In genomic region chr5:33954354-33954753, GRCm38 (mm10) we compare ENCODE assay signal across 8 mouse cellular contexts. TPM values are rescaled to one million over a fixed set of nuclear protein-coding genes. Genes with fewer than 3 reads are reported as not detected.
DNase-seq lines count a peak whose midpoint lies in the region; ATAC-seq lines count a peak whose summit lies in the region.

No protein-coding gene starts in this region.

- H3K9me3 ChIP-seq in heart, embryonic 11.5 days (replicated peaks; ENCODE audit: control insufficient read depth, low read length), result peaks cover 10% of the 10 kb centered on the region
- peaks cover 21% of the 10 kb centered on the region; the same call in 1 of the 2 replicates for H3K9me3 ChIP-seq in hindbrain, embryonic 12.5 days (replicated peaks)
- H3K9me3 ChIP-seq in midbrain, embryonic 16.5 days (replicated peaks; ENCODE audit: control insufficient read depth, low read length, poor library complexity, severe bottlenecking), result no peaks in the 10 kb centered on the region; the same call in 1 of the 2 replicates

- intact Hi-C loops in left cerebral cortex, postnatal 14 days (cut with DNase I), result loop anchor here (10.0 kb wide), 1 partner anchor 270 kb away; no protein-coding TSS in a partner anchor

- WGBS in heart, embryonic 11.5 days (ENCODE audit: insufficient replicate concordance), result 42% methylated on average over 10 of the region's 10 CpGs
- 33% methylated on average over 10 of the region's 10 CpGs for WGBS in hindbrain, embryonic 12.5 days
- 36% methylated on average over 10 of the region's 10 CpGs for WGBS in midbrain, embryonic 16.5 days

- ATAC-seq in heart, embryonic 11.5 days (replicated peaks; ENCODE audit: insufficient number of reproducible peaks, low FRiP score, low TSS enrichment), result no peak
- peak; percentile 90 for ATAC-seq in frontal cortex, adult (ENCODE audit: low TSS enrichment)
- ATAC-seq in hindbrain, embryonic 12.5 days (ENCODE audit: low FRiP score), result peak; percentile 71
- peak; percentile 89 for ATAC-seq in midbrain, embryonic 16.5 days

- peak; percentile 96 for DNase-seq in heart, adult 11 months
- peak; percentile 81 for DNase-seq in cerebellum, adult 11-12 months
- peak; percentile 85 to 88 for DNase-seq in left cerebral cortex, postnatal 14 days (ENCODE audit: low spot score in 2 of 2)
- DNase-seq in spleen, postnatal 10 days (ENCODE audit: low spot score in 2 of 2), result peak; percentile 60 to 79

- no peak overlapping the region for H3K27ac ChIP-seq in heart, embryonic 11.5 days (ENCODE audit: low read depth, low read length)
- H3K27ac ChIP-seq in hindbrain, embryonic 12.5 days, result no peak overlapping the region
- H3K27ac ChIP-seq in midbrain, embryonic 16.5 days (ENCODE audit: low read length), result no peak overlapping the region

- H3K4me1 ChIP-seq in heart, embryonic 11.5 days (ENCODE audit: control insufficient read depth, insufficient read depth, low read length), result no peaks in the 10 kb centered on the region
- no peaks in the 10 kb centered on the region for H3K4me1 ChIP-seq in hindbrain, embryonic 12.5 days
- no peaks in the 10 kb centered on the region for H3K4me1 ChIP-seq in midbrain, embryonic 16.5 days (ENCODE audit: control insufficient read depth, insufficient read depth, low read length)

- H3K4me3 ChIP-seq in heart, embryonic 11.5 days (ENCODE audit: low read depth, low read length), result no peak overlapping the region
- H3K4me3 ChIP-seq in hindbrain, embryonic 12.5 days, result 0 out of 2 replicates have a peak overlapping the region, but pooled peaks have one; percentile 2
- peak overlapping the region; percentile 28 for H3K4me3 ChIP-seq in midbrain, embryonic 16.5 days (ENCODE audit: low read depth, low read length)

- no peak overlapping the region for H3K9ac ChIP-seq in heart, embryonic 11.5 days (ENCODE audit: low read depth, low read length)
- H3K9ac ChIP-seq in hindbrain, embryonic 12.5 days, result no peak overlapping the region
- no peak overlapping the region; the same call in 1 of the 2 replicates for H3K9ac ChIP-seq in midbrain, embryonic 16.5 days (ENCODE audit: low read depth, low read length)

- H3K4me2 ChIP-seq in heart, embryonic 11.5 days, result no peak overlapping the region
- no peak overlapping the region for H3K4me2 ChIP-seq in hindbrain, embryonic 12.5 days (replicated peaks)
- H3K4me2 ChIP-seq in midbrain, embryonic 16.5 days (ENCODE audit: low read length), result peak overlapping the region; percentile 41

- H3K27me3 ChIP-seq in heart, embryonic 11.5 days (ENCODE audit: control insufficient read depth, insufficient read depth, low read length), result no peaks in the 10 kb centered on the region
- no peaks in the 10 kb centered on the region for H3K27me3 ChIP-seq in hindbrain, embryonic 12.5 days
- H3K27me3 ChIP-seq in midbrain, embryonic 16.5 days (ENCODE audit: control insufficient read depth, insufficient read depth, low read depth, low read length), result no peaks in the 10 kb centered on the region

- no peaks in the 10 kb centered on the region for H3K36me3 ChIP-seq in heart, embryonic 11.5 days (ENCODE audit: control insufficient read depth, insufficient read depth, low read length)
- H3K36me3 ChIP-seq in hindbrain, embryonic 12.5 days, result no peaks in the 10 kb centered on the region
- H3K36me3 ChIP-seq in midbrain, embryonic 16.5 days (ENCODE audit: control insufficient read depth, insufficient read depth, low read length), result no peaks in the 10 kb centered on the region

RNA-seq across cellular contexts. Expression of gene Nelfa, which starts 18.1 kb away (rescaled TPM):
- 33.9 and 36.0 TPM in 2 replicates for polyA plus RNA-seq in heart, embryonic 11.5 days (2014; fragmentation: Nextera tagmentation; extraction: Ambion mirVana)
- polyA plus RNA-seq in hindbrain, embryonic 12.5 days (2016; fragmentation: Nextera tagmentation; extraction: Ambion mirVana), result 56.5 and 58.8 TPM in 2 replicates
- 10 to 100 TPM; 18.3 to 19.4 TPM for total RNA-seq in left cerebral cortex, postnatal 14 days (2021)
- polyA plus RNA-seq in midbrain, embryonic 16.5 days (2015; fragmentation: Nextera tagmentation; extraction: Ambion mirVana), result 38.9 and 40.4 TPM in 2 replicates

RNA-seq across cellular contexts. Expression of gene Gm1673, which starts 28.9 kb away (rescaled TPM):
- polyA plus RNA-seq in heart, embryonic 11.5 days (2014; fragmentation: Nextera tagmentation; extraction: Ambion mirVana), result 67.7 and 87.1 TPM in 2 replicates
- polyA plus RNA-seq in hindbrain, embryonic 12.5 days (2016; fragmentation: Nextera tagmentation; extraction: Ambion mirVana), result 377 and 404 TPM in 2 replicates
- 100 to 1,000 TPM; 101 to 117 TPM for total RNA-seq in left cerebral cortex, postnatal 14 days (2021)
- polyA plus RNA-seq in midbrain, embryonic 16.5 days (2015; fragmentation: Nextera tagmentation; extraction: Ambion mirVana), result 654 and 658 TPM in 2 replicates

RNA-seq across cellular contexts. Expression of gene Nat8l, which starts 41.4 kb away (rescaled TPM):
- polyA plus RNA-seq in heart, embryonic 11.5 days (2014; fragmentation: Nextera tagmentation; extraction: Ambion mirVana), result 0.17 and 0.35 TPM in 2 replicates
- 2.8 and 3.1 TPM in 2 replicates for polyA plus RNA-seq in hindbrain, embryonic 12.5 days (2016; fragmentation: Nextera tagmentation; extraction: Ambion mirVana)
- 100 to 1,000 TPM; 123 to 129 TPM for total RNA-seq in left cerebral cortex, postnatal 14 days (2021)
- polyA plus RNA-seq in midbrain, embryonic 16.5 days (2015; fragmentation: Nextera tagmentation; extraction: Ambion mirVana), result 4.4 and 4.6 TPM in 2 replicates
